Mouse (Mus musculus) small intestine, adult 2 months (tissue): ENCODE measurements around the gene Mrps18a. TPM values are rescaled to one million over a fixed set of nuclear protein-coding genes. Genes with fewer than 3 reads are reported as not detected.

Experiments
- H3K27ac ChIP-seq: fragments of 200-500 bp; 2 replicates; pipeline ENCODE4 v1.5.1; 2012; ENCODE audit warnings: low read depth, low read length, control low read depth, inconsistent platforms; ENCODE audit not compliant: insufficient read depth
- H3K27me3 ChIP-seq: fragments of 200-500 bp; 2 replicates; pipeline ENCODE4 v1.6.1; 2012; ENCODE audit warnings: mild to moderate bottlenecking, moderate library complexity, low read length, inconsistent platforms; ENCODE audit not compliant: control insufficient read depth, insufficient read depth
- H3K36me3 ChIP-seq: fragments of 200-500 bp; 2 replicates; pipeline ENCODE4 v1.6.1; 2012; ENCODE audit warnings: mild to moderate bottlenecking, low read length, control low read depth, inconsistent platforms; ENCODE audit not compliant: control insufficient read depth, insufficient read depth
- H3K4me1 ChIP-seq: fragments of 200-500 bp; 2 replicates; pipeline ENCODE4 v1.6.1; 2012; ENCODE audit warnings: low read length, inconsistent platforms, mixed read lengths; ENCODE audit not compliant: control insufficient read depth, insufficient read depth, insufficient read length
- H3K4me3 ChIP-seq: fragments of 200-500 bp; 2 replicates; pipeline ENCODE4 v1.5.1; 2012; ENCODE audit warnings: low read depth, mild to moderate bottlenecking, control low read depth, inconsistent platforms, low read length, moderate library complexity
- CTCF ChIP-seq: fragments of 200-500 bp; IDR thresholded peaks from 2 replicates; pipeline ENCODE4 v1.5.1; 2012; ENCODE audit warnings: low read depth, mild to moderate bottlenecking, control low read depth, inconsistent platforms, low read length, moderate library complexity, mixed read lengths; ENCODE audit not compliant: insufficient replicate concordance, insufficient read length; ENCODE audit errors: extremely low read depth
- POLR2A ChIP-seq: fragments of 200-500 bp; IDR thresholded peaks from 2 replicates; pipeline ENCODE4 v1.6.1; 2012; ENCODE audit warnings: low read depth, mild to moderate bottlenecking, control low read depth, inconsistent platforms, low read length, moderate library complexity
- WGBS: fragments of 180-500 bp; shearing (Covaris S2); methylation state at CpG from one replicate; pipeline ENCODE4 v1.1.7; 2018; 5-methylcytosine and 5-hydroxymethylcytosine counted together
- polyA plus RNA-seq: library from polyadenylated mRNA; depleted of rRNA; stranded (reverse); fragments of >200 nt; gene quantifications from 2 replicates; pipeline ENCODE4 v1.2.3, GENCODE M21; 2012

Gene Mrps18a
- polyA plus RNA-seq, 1 experiment: 19.5 TPM

DNA sequence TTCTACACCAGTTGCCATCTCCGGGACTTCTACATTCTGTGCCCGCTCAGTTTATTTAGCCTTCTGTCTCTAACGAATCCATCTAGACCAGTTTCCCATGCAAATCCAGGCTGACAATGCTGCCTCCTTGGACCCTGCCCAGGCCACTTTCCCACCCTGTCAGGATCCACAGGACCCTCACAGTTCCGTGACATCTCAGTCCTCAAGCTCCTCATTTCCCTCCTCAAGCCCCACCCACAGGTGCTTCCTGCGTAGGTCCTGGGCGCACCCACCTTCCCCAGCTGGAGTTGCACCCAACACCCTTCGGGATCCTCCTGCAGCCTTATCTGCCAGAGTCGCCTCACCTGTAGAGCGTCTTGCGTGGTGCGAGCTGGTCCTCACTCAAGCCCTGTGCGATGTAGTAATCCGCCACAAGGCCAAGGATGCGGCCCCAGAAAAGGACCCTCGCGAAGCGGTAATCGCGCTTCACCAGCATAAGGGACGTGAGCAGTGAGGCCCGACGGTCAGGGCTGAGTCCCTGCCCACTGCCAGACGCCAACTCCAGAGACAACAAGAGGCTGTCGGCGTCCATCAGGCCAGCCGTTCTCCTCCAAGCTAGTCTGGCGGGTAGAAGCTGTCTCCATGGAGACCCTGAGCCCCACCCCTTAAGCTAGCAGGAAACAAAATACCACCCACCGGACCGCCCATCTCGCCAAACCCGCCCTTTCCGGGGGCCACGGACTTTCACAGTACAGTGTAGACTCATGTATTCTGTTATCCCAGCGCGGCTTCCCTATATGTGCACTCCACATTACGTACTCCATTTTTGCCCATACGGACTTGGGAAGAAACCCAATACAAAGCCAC is 33.0 kb downstream of the Mrps18a start, which contains the start of gene Rsph9:
Rsph9 (minus strand) TSS at position 639 of the 846 bp plus-strand sequence.
- H3K36me3 ChIP-seq: peaks cover 24% of the 10 kb centered on the region
- WGBS: 4% methylated on average over 37 of the region's 37 CpGs
- no peak for TF ChIP-seq POLR2A
- TF ChIP-seq CTCF: no peak
- H3K4me3 ChIP-seq: peak within 1 kb of the TSS; percentile 57
- peaks cover 7% of the 10 kb centered on the region for H3K4me1 ChIP-seq
- H3K27ac ChIP-seq: no peak within 1 kb of the TSS
- no peaks in the 10 kb centered on the region for H3K27me3 ChIP-seq

DNA sequence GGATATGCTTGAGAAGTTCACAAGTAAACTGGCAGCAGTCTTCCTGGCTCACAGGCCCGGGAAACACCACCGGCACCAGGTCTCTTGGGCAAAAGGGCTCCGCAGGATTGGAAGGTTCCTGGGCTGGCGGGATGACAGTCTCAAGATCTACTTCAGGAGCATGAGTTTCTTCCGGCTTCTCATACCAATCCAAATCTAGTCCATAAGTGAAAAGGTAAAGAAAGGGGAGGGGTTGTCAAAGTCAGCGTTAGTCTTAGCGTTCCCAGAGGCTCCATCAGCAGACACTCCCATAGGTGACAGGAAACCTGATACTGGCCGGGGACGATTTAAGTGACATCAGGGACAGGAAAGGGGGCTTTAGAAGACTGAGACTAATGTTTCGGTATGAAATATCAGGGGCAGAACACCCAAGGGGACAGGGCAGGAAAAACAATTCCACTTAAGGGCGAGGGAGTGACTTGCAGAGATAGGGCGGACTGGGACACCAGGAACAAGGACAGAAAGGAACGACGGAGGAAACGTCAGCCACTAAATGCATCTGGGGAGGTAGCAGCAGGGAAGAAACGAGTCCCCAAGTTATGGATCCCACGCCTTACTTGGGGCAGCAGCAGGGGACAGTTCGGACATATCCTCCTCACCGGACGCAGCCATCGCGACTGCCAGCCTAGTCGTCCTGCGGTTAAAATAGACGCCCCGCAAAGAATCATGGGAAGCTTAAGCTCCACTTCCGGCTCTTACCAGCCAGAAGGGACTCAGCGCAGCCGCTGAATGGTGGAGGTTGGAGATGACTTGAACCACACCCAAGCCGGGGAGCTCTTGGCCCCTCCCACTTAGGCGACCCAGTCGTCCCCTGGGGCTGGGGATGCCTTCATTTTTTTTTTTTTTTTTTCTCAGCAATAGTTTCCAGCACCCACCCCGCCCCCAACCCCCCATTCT is 42.3 kb downstream of the Mrps18a start, which contains the start of gene Mad2l1bp:
Mad2l1bp (minus strand) TSS at position 707 of the 936 bp plus-strand sequence.
- peaks cover 3% of the 10 kb centered on the region; the same call in 1 of the 2 replicates for H3K4me1 ChIP-seq
- TF ChIP-seq CTCF (no peak), POLR2A (peak; percentile 100)
- peak within 1 kb of the TSS; percentile 97 for H3K4me3 ChIP-seq
- peak within 1 kb of the TSS; percentile 76 for H3K27ac ChIP-seq
- peaks cover 15% of the 10 kb centered on the region for H3K36me3 ChIP-seq
- WGBS: 1% methylated on average over 33 of the region's 33 CpGs
- H3K27me3 ChIP-seq: no peaks in the 10 kb centered on the region

DNA sequence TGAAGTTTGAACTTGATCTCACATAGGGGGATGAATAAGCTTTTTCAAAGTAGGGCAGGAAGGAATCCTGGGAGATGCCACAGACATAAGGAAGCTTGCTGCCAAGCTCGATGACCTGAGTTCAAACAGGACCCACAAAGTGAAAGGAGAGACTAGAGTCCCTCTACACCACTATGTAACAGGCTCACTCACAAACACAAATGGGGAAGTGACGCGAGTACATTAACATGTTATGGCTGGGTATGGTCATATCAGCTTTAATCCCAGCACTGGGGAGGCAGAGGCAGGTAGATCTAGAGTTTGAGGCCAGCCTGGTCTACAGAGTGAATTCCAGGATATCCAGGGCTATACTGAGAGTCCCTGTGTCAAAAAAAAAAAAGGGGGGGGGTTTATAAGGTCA is 43.5 kb downstream of the Mrps18a start:
- WGBS: 81% methylated on average over 3 of the region's 3 CpGs
- H3K27ac ChIP-seq: no peak overlapping the region
- no peak overlapping the region for H3K4me3 ChIP-seq
- TF ChIP-seq POLR2A: no peak
- TF ChIP-seq CTCF: no peak
- H3K36me3 ChIP-seq: peaks cover 6% of the 10 kb centered on the region
- H3K27me3 ChIP-seq: no peaks in the 10 kb centered on the region
- peaks cover 5% of the 10 kb centered on the region for H3K4me1 ChIP-seq

DNA sequence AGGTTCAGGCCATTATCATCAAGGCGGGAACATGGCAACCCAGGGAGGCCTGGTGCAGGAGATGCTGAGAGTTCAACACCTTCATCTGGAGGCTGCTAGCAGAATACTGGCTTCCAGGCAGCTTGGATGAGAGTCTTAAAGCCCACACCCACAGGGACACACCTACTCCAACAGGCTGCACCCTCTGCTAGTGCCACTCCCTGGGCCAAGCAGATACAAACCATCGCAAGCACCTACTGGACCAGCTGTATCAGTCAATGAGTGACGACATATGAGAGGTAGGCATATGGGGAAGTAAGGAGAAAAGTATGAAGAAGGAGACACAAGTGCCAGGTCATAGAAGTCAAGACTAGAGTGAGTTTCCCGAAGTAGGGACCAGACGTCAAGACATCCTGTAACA is 45.9 kb downstream of the Mrps18a start:
- no peaks in the 10 kb centered on the region for H3K27me3 ChIP-seq
- TF ChIP-seq CTCF (no peak), POLR2A (no peak)
- 58% methylated on average over 5 of the region's 5 CpGs for WGBS
- no peak overlapping the region for H3K27ac ChIP-seq
- peaks cover under 1% of the 10 kb centered on the region; the same call in 1 of the 2 replicates for H3K36me3 ChIP-seq
- H3K4me1 ChIP-seq: peaks cover 9% of the 10 kb centered on the region
- H3K4me3 ChIP-seq: no peak overlapping the region

DNA sequence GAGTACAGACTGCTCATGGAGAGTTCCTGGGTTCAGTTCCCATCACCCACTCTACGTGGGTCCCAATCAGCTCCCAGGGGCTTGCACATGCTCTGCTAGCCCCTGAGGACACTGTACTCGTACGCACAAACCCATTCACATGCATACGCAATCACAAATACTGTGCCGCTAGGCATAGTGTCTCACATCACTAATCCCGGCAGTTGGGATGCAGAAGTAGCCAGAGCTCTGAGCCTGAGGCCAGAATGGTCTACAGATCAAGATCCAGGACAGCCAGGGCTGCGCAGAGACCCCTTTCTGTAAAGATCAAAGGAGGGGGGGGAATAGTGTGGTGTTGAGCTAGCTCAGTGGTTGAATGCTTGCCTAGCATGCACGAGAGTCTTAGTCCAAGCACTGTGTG is 46.3 kb downstream of the Mrps18a start:
- 93% methylated on average over 8 of the region's 8 CpGs for WGBS
- Histone ChIP-seq H3K27me3 (no peaks in the 10 kb centered on the region), H3K4me1 (peaks cover 9% of the 10 kb centered on the region), H3K27ac (no peak overlapping the region), H3K4me3 (no peak overlapping the region), H3K36me3 (no peaks in the 10 kb centered on the region)
- no peak for TF ChIP-seq POLR2A
- no peak for TF ChIP-seq CTCF

DNA sequence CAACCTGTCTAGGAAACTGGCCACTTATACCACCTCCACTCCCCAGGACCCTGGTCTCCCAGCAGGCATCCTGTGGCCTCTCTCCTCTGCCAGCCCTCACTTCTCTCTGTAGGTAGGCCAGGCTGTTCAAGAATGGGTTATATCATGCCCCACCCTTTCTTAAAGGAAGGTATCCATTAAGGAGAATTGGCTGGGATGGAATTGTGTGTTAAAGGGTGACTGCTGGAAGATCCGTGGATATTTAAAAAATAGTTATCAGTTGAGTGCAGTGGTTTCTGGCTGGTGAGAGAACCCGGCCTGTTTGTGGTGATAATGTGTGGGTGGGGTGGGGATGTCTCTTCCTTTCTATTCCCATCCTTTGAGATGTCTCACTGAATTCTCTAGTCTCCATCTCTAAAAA is 48.5 kb downstream of the Mrps18a start:
- TF ChIP-seq CTCF: no peak
- no peak for TF ChIP-seq POLR2A
- Histone ChIP-seq H3K27ac (peak overlapping the region; percentile 98), H3K4me3 (no peak overlapping the region), H3K4me1 (peaks cover 9% of the 10 kb centered on the region), H3K27me3 (no peaks in the 10 kb centered on the region), H3K36me3 (peaks cover 4% of the 10 kb centered on the region; the same call in 1 of the 2 replicates)
- WGBS: 13% methylated on average over 2 of the region's 2 CpGs
